Mouse (Mus musculus): ENCODE measurements around the gene Sez6l.
A peak's percentile ranks its signal among the peaks of the same experiment; 100 is the strongest.
"Not testable (repeated sequence)": the region's sequence is repeated elsewhere in the genome, so short reads cannot be mapped to it uniquely, and the experiment has no call there.

The Sez6l gene

GRCm38 (mm10) chr5:112433004-112433403 lies 144.0 kb downstream of the Sez6l start:
- DNase-seq (ENCODE audit: low spot score) = peak; percentile 88

GRCm38 (mm10) chr5:112432033-112432432 lies 145.0 kb downstream of the Sez6l start:
- no peak for DNase-seq (ENCODE audit: low spot score)

GRCm38 (mm10) chr5:112431120-112431775 lies 145.7 kb downstream of the Sez6l start:
- DNase-seq (ENCODE audit: low spot score) = no peak

GRCm38 (mm10) chr5:112428944-112429343 lies 148.0 kb downstream of the Sez6l start:
- peak; percentile 77 for DNase-seq (ENCODE audit: low spot score)

- peak; percentile 78 for DNase-seq (ENCODE audit: low spot score)
Measured at GRCm38 (mm10) chr5:112427283-112427682, 149.7 kb downstream of the Sez6l start.

GRCm38 (mm10) chr5:112426635-112427034 lies 150.3 kb downstream of the Sez6l start:
- DNase-seq (ENCODE audit: low spot score) = no peak

GRCm38 (mm10) chr5:112419535-112419934 lies 157.4 kb downstream of the Sez6l start:
- DNase-seq (ENCODE audit: low spot score) = no peak

- no peak for DNase-seq (ENCODE audit: low spot score)
Measured at GRCm38 (mm10) chr5:112418023-112418422, 159.0 kb downstream of the Sez6l start.

- DNase-seq (ENCODE audit: low spot score) = no peak
Measured at GRCm38 (mm10) chr5:112416673-112417072, 160.3 kb downstream of the Sez6l start.

- not testable (repeated sequence) for DNase-seq (ENCODE audit: low spot score)
Measured at GRCm38 (mm10) chr5:112412781-112413180, 164.2 kb downstream of the Sez6l start.

GRCm38 (mm10) chr5:112411514-112412335 lies 165.3 kb downstream of the Sez6l start:
- DNase-seq (ENCODE audit: low spot score) = no peak

GRCm38 (mm10) chr5:112411072-112411471 lies 165.9 kb downstream of the Sez6l start:
- DNase-seq (ENCODE audit: low spot score) = no peak

GRCm38 (mm10) chr5:112409274-112409673 lies 167.7 kb downstream of the Sez6l start:
- DNase-seq (ENCODE audit: low spot score) = no peak

GRCm38 (mm10) chr5:112406017-112406416 lies 171.0 kb downstream of the Sez6l start:
- no peak for DNase-seq (ENCODE audit: low spot score)

- DNase-seq (ENCODE audit: low spot score) = no peak
Measured at GRCm38 (mm10) chr5:112402437-112402836, 174.5 kb downstream of the Sez6l start.

- no peak for DNase-seq (ENCODE audit: low spot score)
Measured at GRCm38 (mm10) chr5:112399284-112399683, 177.7 kb downstream of the Sez6l start.

GRCm38 (mm10) chr5:112396066-112396465 lies 180.9 kb downstream of the Sez6l start:
- DNase-seq (ENCODE audit: low spot score) = no peak

GRCm38 (mm10) chr5:112394779-112395443 lies 182.1 kb downstream of the Sez6l start, which contains the start of gene Asphd2:
Gene Asphd2 (minus strand): TSS chr5:112394866.
- peak; percentile 83 for DNase-seq (ENCODE audit: low spot score)

- DNase-seq (ENCODE audit: low spot score) = no peak
Measured at GRCm38 (mm10) chr5:112394415-112394763, 182.6 kb downstream of the Sez6l start.

- DNase-seq (ENCODE audit: low spot score) = no peak
Measured at GRCm38 (mm10) chr5:112393741-112394414, 183.1 kb downstream of the Sez6l start.

- DNase-seq (ENCODE audit: low spot score) = no peak
Measured at GRCm38 (mm10) chr5:112391676-112392323, 185.2 kb downstream of the Sez6l start.

GRCm38 (mm10) chr5:112391002-112391401 lies 186.0 kb downstream of the Sez6l start:
- DNase-seq (ENCODE audit: low spot score) = no peak
